Comparison of ENCODE assay signal across 22 mouse cellular contexts in genomic region chr4:143071791-143072190, GRCm38 (mm10).
A peak's percentile ranks its signal among the peaks of the same experiment; 100 is the strongest.
DNase-seq lines count a peak whose midpoint lies in the region; ATAC-seq and TF ChIP-seq lines count a peak whose summit lies in the region.
"Had no signal": no experiment of that assay in that cellular context is flagged by ENCODE, and none has a peak within 500 bp of the region (broad histone marks: within the 10 kb centered on the region; RNA-seq: fewer than 3 reads in every experiment).

No protein-coding gene starts in this region.

- no peak overlapping the region for H3K27ac ChIP-seq in hindbrain, embryonic 15.5 days (replicated peaks)
- H3K27ac ChIP-seq in hindbrain, embryonic 14.5 days = no peak overlapping the region
- H3K27ac ChIP-seq in lung, embryonic 14.5 days (ENCODE audit: low read depth) = no peak overlapping the region
- H3K27ac ChIP-seq in embryonic facial prominence, embryonic 11.5 days (replicated peaks; ENCODE audit: low read depth, low read length) = no peak overlapping the region
- H3K27ac ChIP-seq: forebrain, embryonic 10.5 days; kidney, postnatal 0 days; midbrain, embryonic 15.5 days had no signal

- H3K36me3 ChIP-seq in hindbrain, embryonic 15.5 days = no peaks in the 10 kb centered on the region
- no peaks in the 10 kb centered on the region for H3K36me3 ChIP-seq in hindbrain, embryonic 14.5 days (replicated peaks; ENCODE audit: control insufficient read depth, insufficient read depth)
- H3K36me3 ChIP-seq in lung, embryonic 14.5 days (ENCODE audit: insufficient read depth) = no peaks in the 10 kb centered on the region
- no peaks in the 10 kb centered on the region for H3K36me3 ChIP-seq in embryonic facial prominence, embryonic 11.5 days (replicated peaks; ENCODE audit: control insufficient read depth, insufficient read depth, low read depth, low read length)
- H3K36me3 ChIP-seq: forebrain, embryonic 10.5 days; midbrain, embryonic 15.5 days had no signal

- H3K9me3 ChIP-seq in hindbrain, embryonic 15.5 days = no peaks in the 10 kb centered on the region
- no peaks in the 10 kb centered on the region for H3K9me3 ChIP-seq in hindbrain, embryonic 14.5 days (ENCODE audit: control insufficient read depth, low read length)
- H3K9me3 ChIP-seq in lung, embryonic 14.5 days (ENCODE audit: low read depth, low read length) = no peaks in the 10 kb centered on the region
- H3K9me3 ChIP-seq in embryonic facial prominence, embryonic 11.5 days (replicated peaks; ENCODE audit: control insufficient read depth, low read length) = no peaks in the 10 kb centered on the region
- H3K9me3 ChIP-seq: forebrain, embryonic 10.5 days; midbrain, embryonic 15.5 days had no signal

- H3K9ac ChIP-seq in hindbrain, embryonic 15.5 days = no peak overlapping the region
- H3K9ac ChIP-seq in hindbrain, embryonic 14.5 days = no peak overlapping the region
- H3K9ac ChIP-seq in lung, embryonic 14.5 days = no peak overlapping the region
- H3K9ac ChIP-seq in embryonic facial prominence, embryonic 11.5 days (replicated peaks; ENCODE audit: low read length) = no peak overlapping the region
- H3K9ac ChIP-seq: midbrain, embryonic 15.5 days had no signal

- 46% methylated on average over 8 of the region's 8 CpGs for WGBS in hindbrain, embryonic 15.5 days
- 39% methylated on average over 8 of the region's 8 CpGs for WGBS in hindbrain, embryonic 14.5 days
- 38% methylated on average over 8 of the region's 8 CpGs for WGBS in lung, embryonic 14.5 days
- WGBS in embryonic facial prominence, embryonic 11.5 days = 56% methylated on average over 8 of the region's 8 CpGs

- no peaks in the 10 kb centered on the region for H3K27me3 ChIP-seq in hindbrain, embryonic 15.5 days
- H3K27me3 ChIP-seq in hindbrain, embryonic 14.5 days (ENCODE audit: control insufficient read depth, insufficient read depth, low read length) = no peaks in the 10 kb centered on the region
- no peaks in the 10 kb centered on the region for H3K27me3 ChIP-seq in lung, embryonic 14.5 days (ENCODE audit: insufficient read depth, low read length)
- 0 out of 2 replicates have a peak, but pooled peaks cover 2% of the 10 kb centered on the region for H3K27me3 ChIP-seq in embryonic facial prominence, embryonic 11.5 days (ENCODE audit: control insufficient read depth, insufficient read depth, low read length)
- H3K27me3 ChIP-seq: midbrain, embryonic 15.5 days had no signal

- no peak overlapping the region for H3K4me3 ChIP-seq in hindbrain, embryonic 15.5 days
- H3K4me3 ChIP-seq in hindbrain, embryonic 14.5 days (replicated peaks; ENCODE audit: low read length) = no peak overlapping the region
- H3K4me3 ChIP-seq in lung, embryonic 14.5 days (ENCODE audit: low read depth, low read length) = no peak overlapping the region
- H3K4me3 ChIP-seq in embryonic facial prominence, embryonic 11.5 days (ENCODE audit: low read depth, low read length) = no peak overlapping the region
- H3K4me3 ChIP-seq: forebrain, embryonic 10.5 days; midbrain, embryonic 15.5 days; myocyte had no signal

- TF ChIP-seq CTCF in lung, embryonic 14.5 days (IDR thresholded peaks at IDR 0.05; ENCODE audit: low read depth) = no peak

- no peak overlapping the region for H3K4me2 ChIP-seq in hindbrain, embryonic 15.5 days
- no peak overlapping the region for H3K4me2 ChIP-seq in hindbrain, embryonic 14.5 days (replicated peaks)
- H3K4me2 ChIP-seq in lung, embryonic 14.5 days = no peak overlapping the region
- no peak overlapping the region for H3K4me2 ChIP-seq in embryonic facial prominence, embryonic 11.5 days (ENCODE audit: low read depth, low read length)
- H3K4me2 ChIP-seq: midbrain, embryonic 15.5 days had no signal

- DNase-seq in hindbrain, embryonic 14.5 days (ENCODE audit: low spot score) = no peak
- peak; percentile 44 for DNase-seq in lung, embryonic 14.5 days
- no peak for DNase-seq in lung, postnatal 14 days
- peak; percentile 9 for DNase-seq in NIH3T3 (ENCODE audit: low read depth)
- peak; percentile 19 for DNase-seq in embryonic facial prominence, embryonic 11.5 days (ENCODE audit: low spot score)
- no peak for DNase-seq in adrenal gland, postnatal 4 days (ENCODE audit: low spot score in 2 of 2)
- DNase-seq: adrenal gland, postnatal 14 days; cerebellum, adult 2 months; gastrocnemius, postnatal 14 days; kidney, adult 8-10 months; kidney, postnatal 4 days; lung, postnatal 4 days; right cerebral cortex, adult 18-20 months; spleen, adult 18-20 months; thymus, postnatal 25 days had no signal

- peak; percentile 47; the same call in 1 of the 2 replicates for ATAC-seq in hindbrain, embryonic 15.5 days (ENCODE audit: low FRiP score, low read depth)
- no peak for ATAC-seq in hindbrain, embryonic 14.5 days (ENCODE audit: low FRiP score)
- no peak for ATAC-seq in lung, embryonic 14.5 days (ENCODE audit: insufficient read depth)
- no peak for ATAC-seq in embryonic facial prominence, embryonic 11.5 days (replicated peaks; ENCODE audit: insufficient number of reproducible peaks, low FRiP score, low TSS enrichment, low read depth)
- no peak for ATAC-seq in megakaryocyte, adult 5-6 weeks (ENCODE audit: poor library complexity, severe bottlenecking)
- ATAC-seq: inflammation-experienced regulatory T-cells, adult 6 months; midbrain, embryonic 15.5 days had no signal

- H3K4me1 ChIP-seq in hindbrain, embryonic 15.5 days (replicated peaks) = peaks cover 15% of the 10 kb centered on the region
- peaks cover 9% of the 10 kb centered on the region for H3K4me1 ChIP-seq in hindbrain, embryonic 14.5 days (replicated peaks; ENCODE audit: control insufficient read depth, insufficient read depth, low read length)
- H3K4me1 ChIP-seq in lung, embryonic 14.5 days (ENCODE audit: insufficient read depth) = peaks cover 5% of the 10 kb centered on the region; the same call in 1 of the 2 replicates
- H3K4me1 ChIP-seq in embryonic facial prominence, embryonic 11.5 days (ENCODE audit: control insufficient read depth, insufficient read depth, low read length) = peaks cover 5% of the 10 kb centered on the region; the same call in 1 of the 2 replicates

Comparison
In these comparisons a context has a peak if more than half of its experiments do, and no peak if none do; other contexts are left out.
1. DNase-seq: peak in lung, embryonic 14.5 days (single experiment), NIH3T3 (single experiment) and embryonic facial prominence, embryonic 11.5 days (single experiment); none in hindbrain, embryonic 14.5 days (single experiment), lung, postnatal 14 days (single experiment) and adrenal gland, postnatal 4 days (0 of 2).